Mouse (Mus musculus): ENCODE measurements around the gene Adprh. TPM values are rescaled to one million over a fixed set of nuclear protein-coding genes. Genes with fewer than 3 reads are reported as not detected.
A peak's percentile ranks its signal among the peaks of the same experiment; 100 is the strongest.

The Adprh gene
- total and polyA plus RNA-seq, 2 experiments from 2014 or later = 47.0 to 131 TPM

DNA sequence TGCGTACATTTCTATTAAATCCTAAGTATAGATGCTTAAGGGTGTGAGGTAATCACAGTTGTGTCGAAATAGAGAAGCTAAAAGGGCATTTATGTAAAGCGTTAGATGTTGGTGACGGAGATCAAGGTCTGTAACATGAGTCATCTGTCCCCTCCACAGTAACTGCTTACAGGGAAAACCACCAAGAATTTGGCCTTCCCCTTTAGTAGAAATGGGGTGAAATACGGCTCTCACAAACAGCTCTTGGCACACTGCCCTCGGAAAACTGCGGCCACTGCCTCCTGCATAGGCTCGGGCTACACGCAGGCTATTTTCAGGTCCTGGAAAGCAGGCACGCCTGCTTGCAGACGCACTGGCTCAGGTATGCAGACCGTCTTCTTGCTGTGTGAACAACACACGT lies 56.3 kb downstream of the Adprh start:
- Histone ChIP-seq H3K9me3 (ENCODE audit: low read length) (no peaks in the 10 kb centered on the region), H3K4me1 (ENCODE audit: insufficient read depth, low read length) (peaks cover 8% of the 10 kb centered on the region), H3K27ac (no peak overlapping the region), H3K9ac (replicated peaks; ENCODE audit: low read length) (no peak overlapping the region), H3K4me3 (ENCODE audit: low read length) (no peak overlapping the region), H3K36me3 (ENCODE audit: insufficient read depth, low read length) (no peaks in the 10 kb centered on the region), H3K27me3 (ENCODE audit: insufficient read depth, low read length) (no peaks in the 10 kb centered on the region), H3K4me2 (ENCODE audit: low read depth, low read length) (no peak overlapping the region)
- ATAC-seq (no peak), DNase-seq (ENCODE audit: low spot score) (peak; percentile 35)
- no peak for TF ChIP-seq CTCF (IDR thresholded peaks at IDR 0.05; ENCODE audit: low read depth)
- WGBS = 55% methylated on average over 13 of the region's 13 CpGs

DNA sequence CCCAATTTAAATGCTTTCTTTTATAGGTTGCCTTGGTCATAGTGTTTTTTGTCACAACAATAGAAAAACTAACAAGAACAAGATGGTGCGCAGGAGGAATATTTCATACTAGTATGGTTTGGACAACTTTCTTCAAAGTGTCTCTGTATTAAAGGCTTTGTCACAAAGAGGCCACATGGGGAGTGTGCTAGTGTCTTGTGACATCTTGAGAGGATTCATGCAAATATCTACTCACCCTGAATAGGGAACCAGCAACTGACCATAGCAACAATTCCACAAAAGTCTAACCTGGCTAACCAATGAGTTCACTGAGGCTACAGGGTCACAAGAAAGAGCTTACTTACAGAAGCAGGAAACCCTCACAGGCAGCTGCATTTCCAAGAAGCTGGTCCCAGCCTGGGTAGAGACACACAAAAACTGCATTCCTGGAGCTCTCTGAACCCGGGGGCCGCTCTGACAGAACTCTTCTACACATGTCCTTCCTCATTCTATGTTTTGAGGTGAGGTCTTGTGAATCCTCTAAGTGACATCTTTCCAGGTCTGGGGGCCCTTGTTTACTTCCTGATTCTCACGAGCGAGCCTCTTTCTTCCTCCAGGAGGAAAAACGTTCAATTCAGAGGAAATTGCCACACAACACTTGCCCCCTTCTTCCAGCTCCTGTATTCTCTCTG lies 57.3 kb downstream of the Adprh start:
- Histone ChIP-seq H3K9ac (replicated peaks; ENCODE audit: low read length) (no peak overlapping the region), H3K4me1 (ENCODE audit: insufficient read depth, low read length) (peaks cover 8% of the 10 kb centered on the region), H3K9me3 (ENCODE audit: low read length) (no peaks in the 10 kb centered on the region), H3K4me3 (ENCODE audit: low read length) (no peak overlapping the region), H3K4me2 (ENCODE audit: low read depth, low read length) (no peak overlapping the region), H3K27me3 (ENCODE audit: insufficient read depth, low read length) (no peaks in the 10 kb centered on the region), H3K36me3 (ENCODE audit: insufficient read depth, low read length) (no peaks in the 10 kb centered on the region), H3K27ac (no peak overlapping the region)
- no peak for TF ChIP-seq CTCF (IDR thresholded peaks at IDR 0.05; ENCODE audit: low read depth)
- 75% methylated on average over 6 of the region's 6 CpGs for WGBS
- ATAC-seq (no peak), DNase-seq (ENCODE audit: low spot score) (no peak)

DNA sequence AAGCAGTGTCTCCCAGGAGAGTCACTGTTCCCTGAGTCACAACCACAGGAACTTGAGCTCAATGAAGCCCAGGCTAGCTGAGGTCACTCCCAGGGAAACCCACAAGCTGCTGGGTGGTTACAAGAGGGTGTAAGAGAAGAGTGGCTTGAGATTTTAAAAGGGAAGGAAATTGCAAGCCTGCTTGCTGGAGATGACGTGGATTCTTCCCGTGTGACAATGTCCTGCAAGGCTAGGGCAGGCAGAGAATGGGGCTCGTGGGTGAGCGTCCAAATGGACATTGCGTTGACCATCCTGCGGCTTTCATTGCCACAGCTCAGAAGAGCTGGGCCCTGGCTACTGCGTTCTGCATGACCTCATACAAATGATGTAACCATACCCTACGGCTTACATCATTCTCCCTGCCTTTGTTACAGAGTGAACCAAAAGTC lies 58.3 kb downstream of the Adprh start:
- H3K4me3 ChIP-seq (ENCODE audit: low read length) = no peak overlapping the region
- peaks cover 2% of the 10 kb centered on the region for H3K4me1 ChIP-seq (ENCODE audit: insufficient read depth, low read length)
- H3K4me2 ChIP-seq (ENCODE audit: low read depth, low read length) = no peak overlapping the region
- H3K9ac ChIP-seq (replicated peaks; ENCODE audit: low read length) = no peak overlapping the region
- WGBS = 86% methylated on average over 8 of the region's 8 CpGs
- no peak overlapping the region for H3K27ac ChIP-seq
- H3K27me3 ChIP-seq (ENCODE audit: insufficient read depth, low read length) = no peaks in the 10 kb centered on the region
- no peak for TF ChIP-seq CTCF (IDR thresholded peaks at IDR 0.05; ENCODE audit: low read depth)
- H3K36me3 ChIP-seq (ENCODE audit: insufficient read depth, low read length) = no peaks in the 10 kb centered on the region
- ATAC-seq (no peak), DNase-seq (ENCODE audit: low spot score) (no peak)
- H3K9me3 ChIP-seq (ENCODE audit: low read length) = no peaks in the 10 kb centered on the region

Other genes with a start within 250 kb of the Adprh start
- not detected in 2 replicates for gene Nr1i2, start 157.9 kb downstream of the Adprh start, total RNA-seq (2014; rRNA removed)
- 0.05 TPM in 1 of 2 replicates, not detected in the other for gene Nr1i2, start 157.9 kb downstream of the Adprh start, polyA plus RNA-seq (2015; fragmentation: Nextera tagmentation; extraction: Ambion mirVana)
- 1.4 TPM in 2 replicates for gene Maats1, start 110.6 kb downstream of the Adprh start, total RNA-seq (2014; rRNA removed)
- 0.86 and 1.4 TPM in 2 replicates for gene Maats1, start 110.6 kb downstream of the Adprh start, polyA plus RNA-seq (2015; fragmentation: Nextera tagmentation; extraction: Ambion mirVana)
- 12.2 and 24.5 TPM in 2 replicates for gene Cox17, start 105.7 kb downstream of the Adprh start, total RNA-seq (2014; rRNA removed)
- gene Cox17, start 105.7 kb downstream of the Adprh start, polyA plus RNA-seq (2015; fragmentation: Nextera tagmentation; extraction: Ambion mirVana) = 78.5 and 90.1 TPM in 2 replicates
- not detected in 2 replicates for gene Gm21987, start 105.7 kb downstream of the Adprh start, total RNA-seq (2014; rRNA removed)
- not detected in 2 replicates for gene Gm21987, start 105.7 kb downstream of the Adprh start, polyA plus RNA-seq (2015; fragmentation: Nextera tagmentation; extraction: Ambion mirVana)
- 0.10 and 0.40 TPM in 2 replicates for gene Popdc2, start 90.5 kb downstream of the Adprh start, total RNA-seq (2014; rRNA removed)
- gene Popdc2, start 90.5 kb downstream of the Adprh start, polyA plus RNA-seq (2015; fragmentation: Nextera tagmentation; extraction: Ambion mirVana) = 0.83 and 1.0 TPM in 2 replicates
- gene Pla1a, start 19.6 kb downstream of the Adprh start, total RNA-seq (2014; rRNA removed) = 0.36 and 1.7 TPM in 2 replicates
- 1.0 and 1.3 TPM in 2 replicates for gene Pla1a, start 19.6 kb downstream of the Adprh start, polyA plus RNA-seq (2015; fragmentation: Nextera tagmentation; extraction: Ambion mirVana)
- gene Cd80, start 2.9 kb upstream of the Adprh start, total RNA-seq (2014; rRNA removed) = 0.16 and 0.43 TPM in 2 replicates
- gene Cd80, start 2.9 kb upstream of the Adprh start, polyA plus RNA-seq (2015; fragmentation: Nextera tagmentation; extraction: Ambion mirVana) = 0.24 and 0.32 TPM in 2 replicates
- 18.0 and 24.1 TPM in 2 replicates for gene Timmdc1, start 70.0 kb upstream of the Adprh start, total RNA-seq (2014; rRNA removed)
- gene Timmdc1, start 70.0 kb upstream of the Adprh start, polyA plus RNA-seq (2015; fragmentation: Nextera tagmentation; extraction: Ambion mirVana) = 26.3 and 27.9 TPM in 2 replicates
- gene Poglut1, start 97.6 kb upstream of the Adprh start, total RNA-seq (2014; rRNA removed) = 35.8 and 48.5 TPM in 2 replicates
- 37.1 and 40.4 TPM in 2 replicates for gene Poglut1, start 97.6 kb upstream of the Adprh start, polyA plus RNA-seq (2015; fragmentation: Nextera tagmentation; extraction: Ambion mirVana)
- gene Tmem39a, start 106.0 kb upstream of the Adprh start, total RNA-seq (2014; rRNA removed) = 13.5 and 27.2 TPM in 2 replicates
- 15.4 and 17.6 TPM in 2 replicates for gene Tmem39a, start 106.0 kb upstream of the Adprh start, polyA plus RNA-seq (2015; fragmentation: Nextera tagmentation; extraction: Ambion mirVana)

All from hindbrain, postnatal 0 days (tissue).